Mouse (Mus musculus) erythroblast, adult 5-6 weeks (primary cell): ENCODE measurements around the gene Gm9887. TPM values are rescaled to one million over a fixed set of nuclear protein-coding genes. Genes with fewer than 3 reads are reported as not detected.

Source experiments
- ATAC-seq: replicated peaks from 2 replicates; pipeline ENCODE4 v1.8.0; 2016; ENCODE audit warnings: moderate number of reproducible peaks, mild to moderate bottlenecking, moderate TSS enrichment, inconsistent platforms; ENCODE audit not compliant: poor library complexity, low FRiP score, severe bottlenecking
- total RNA-seq, 2 experiments: library from RNA; stranded (forward) in 1 of 2; stranded (reverse) in 1 of 2; fragments of 150-400 nt in 1 of 2; fragments of 200-764, 138-1000 nt in 1 of 2; gene quantifications; 2 replicates each; pipeline versions ENCODE4 v1.2.3 to v1.2.4; 2015 to 2017; ENCODE audit warnings: low replicate concordance in 2 of 2

Gm9887 gene
- total RNA-seq, 2 experiments from 2014 or later: not detected

GRCm38 (mm10) chr12:69362388-69362787 lies 9.9 kb downstream of the Gm9887 start:
- ATAC-seq: no peak

GRCm38 (mm10) chr12:69361919-69362318 lies 10.3 kb downstream of the Gm9887 start:
- no peak for ATAC-seq

- ATAC-seq: peak; percentile 84
Measured at GRCm38 (mm10) chr12:69360997-69361899, 11.0 kb downstream of the Gm9887 start.

GRCm38 (mm10) chr12:69360655-69360996 lies 11.6 kb downstream of the Gm9887 start:
- no peak for ATAC-seq

- peak; percentile 28 for ATAC-seq
Measured at GRCm38 (mm10) chr12:69357300-69357646, 15.0 kb downstream of the Gm9887 start.

GRCm38 (mm10) chr12:69356546-69357299 lies 15.5 kb downstream of the Gm9887 start, which contains the start of gene Nemf:
Gene Nemf (minus strand): TSS chr12:69357165.
- ATAC-seq: peak; percentile 77

GRCm38 (mm10) chr12:69351685-69352084 lies 20.6 kb downstream of the Gm9887 start:
- ATAC-seq: no peak

- no peak for ATAC-seq
Measured at GRCm38 (mm10) chr12:69349928-69350327, 22.3 kb downstream of the Gm9887 start.

GRCm38 (mm10) chr12:69333547-69333946 lies 38.7 kb downstream of the Gm9887 start:
- ATAC-seq: peak; percentile 90

- ATAC-seq: no peak
Measured at GRCm38 (mm10) chr12:69332147-69332546, 40.1 kb downstream of the Gm9887 start.

- no peak for ATAC-seq
Measured at GRCm38 (mm10) chr12:69331187-69331586, 41.1 kb downstream of the Gm9887 start.

Other genes starting within 250 kb of the Gm9887 start
- gene Rps29, start 213.3 kb downstream of the Gm9887 start, total RNA-seq (2015; ENCODE audit: low replicate concordance): 531 and 573 TPM in 2 replicates
- gene Rps29, start 213.3 kb downstream of the Gm9887 start, total RNA-seq (2017; ENCODE audit: low replicate concordance): 408 and 804 TPM in 2 replicates
- 14.2 and 16.5 TPM in 2 replicates for gene Lrr1, start 203.6 kb downstream of the Gm9887 start, total RNA-seq (2015; ENCODE audit: low replicate concordance)
- 6.7 and 8.8 TPM in 2 replicates for gene Lrr1, start 203.6 kb downstream of the Gm9887 start, total RNA-seq (2017; ENCODE audit: low replicate concordance)
- gene Rpl36al, start 188.4 kb downstream of the Gm9887 start, total RNA-seq (2015; ENCODE audit: low replicate concordance): 207 and 213 TPM in 2 replicates
- gene Rpl36al, start 188.4 kb downstream of the Gm9887 start, total RNA-seq (2017; ENCODE audit: low replicate concordance): 166 and 173 TPM in 2 replicates
- 30.4 and 34.7 TPM in 2 replicates for gene Mgat2, start 188.3 kb downstream of the Gm9887 start, total RNA-seq (2015; ENCODE audit: low replicate concordance)
- gene Mgat2, start 188.3 kb downstream of the Gm9887 start, total RNA-seq (2017; ENCODE audit: low replicate concordance): 21.2 and 23.1 TPM in 2 replicates
- gene Gm49383, start 175.4 kb downstream of the Gm9887 start, total RNA-seq (2015; ENCODE audit: low replicate concordance): not detected in 2 replicates
- gene Gm49383, start 175.4 kb downstream of the Gm9887 start, total RNA-seq (2017; ENCODE audit: low replicate concordance): 8.1 and 14.4 TPM in 2 replicates
- 0.19 and 1.0 TPM in 2 replicates for gene Dnaaf2, start 174.0 kb downstream of the Gm9887 start, total RNA-seq (2015; ENCODE audit: low replicate concordance)
- gene Dnaaf2, start 174.0 kb downstream of the Gm9887 start, total RNA-seq (2017; ENCODE audit: low replicate concordance): 0.84 and 2.9 TPM in 2 replicates
- gene Gm49384, start 168.2 kb downstream of the Gm9887 start, total RNA-seq (2015; ENCODE audit: low replicate concordance): 3.1 and 4.6 TPM in 2 replicates
- 7.0 and 8.5 TPM in 2 replicates for gene Gm49384, start 168.2 kb downstream of the Gm9887 start, total RNA-seq (2017; ENCODE audit: low replicate concordance)
- gene Pole2, start 144.3 kb downstream of the Gm9887 start, total RNA-seq (2015; ENCODE audit: low replicate concordance): 18.3 and 25.3 TPM in 2 replicates
- gene Pole2, start 144.3 kb downstream of the Gm9887 start, total RNA-seq (2017; ENCODE audit: low replicate concordance): 13.0 and 21.9 TPM in 2 replicates
- 0.84 TPM in 1 of 2 replicates, not detected in the other for gene Klhdc1, start 131.3 kb downstream of the Gm9887 start, total RNA-seq (2015; ENCODE audit: low replicate concordance)
- 0.60 and 1.3 TPM in 2 replicates for gene Klhdc1, start 131.3 kb downstream of the Gm9887 start, total RNA-seq (2017; ENCODE audit: low replicate concordance)
- gene Klhdc2, start 75.8 kb downstream of the Gm9887 start, total RNA-seq (2015; ENCODE audit: low replicate concordance): 47.8 and 63.7 TPM in 2 replicates
- 61.5 and 62.0 TPM in 2 replicates for gene Klhdc2, start 75.8 kb downstream of the Gm9887 start, total RNA-seq (2017; ENCODE audit: low replicate concordance)
- 55.8 and 64.0 TPM in 2 replicates for gene Nemf, start 15.3 kb downstream of the Gm9887 start, total RNA-seq (2015; ENCODE audit: low replicate concordance)
- gene Nemf, start 15.3 kb downstream of the Gm9887 start, total RNA-seq (2017; ENCODE audit: low replicate concordance): 73.7 and 120 TPM in 2 replicates
- 21.1 and 28.2 TPM in 2 replicates for gene Arf6, start 308 bp downstream of the Gm9887 start, total RNA-seq (2015; ENCODE audit: low replicate concordance)
- gene Arf6, start 308 bp downstream of the Gm9887 start, total RNA-seq (2017; ENCODE audit: low replicate concordance): 36.5 and 49.0 TPM in 2 replicates
- gene Vcpkmt, start 210.6 kb upstream of the Gm9887 start, total RNA-seq (2015; ENCODE audit: low replicate concordance): 2.3 and 16.3 TPM in 2 replicates
- 0.42 and 0.51 TPM in 2 replicates for gene Vcpkmt, start 210.6 kb upstream of the Gm9887 start, total RNA-seq (2017; ENCODE audit: low replicate concordance)